Mouse (Mus musculus): Measurements from ENCODE around the gene R3hdm2.

Gene R3hdm2

DNA sequence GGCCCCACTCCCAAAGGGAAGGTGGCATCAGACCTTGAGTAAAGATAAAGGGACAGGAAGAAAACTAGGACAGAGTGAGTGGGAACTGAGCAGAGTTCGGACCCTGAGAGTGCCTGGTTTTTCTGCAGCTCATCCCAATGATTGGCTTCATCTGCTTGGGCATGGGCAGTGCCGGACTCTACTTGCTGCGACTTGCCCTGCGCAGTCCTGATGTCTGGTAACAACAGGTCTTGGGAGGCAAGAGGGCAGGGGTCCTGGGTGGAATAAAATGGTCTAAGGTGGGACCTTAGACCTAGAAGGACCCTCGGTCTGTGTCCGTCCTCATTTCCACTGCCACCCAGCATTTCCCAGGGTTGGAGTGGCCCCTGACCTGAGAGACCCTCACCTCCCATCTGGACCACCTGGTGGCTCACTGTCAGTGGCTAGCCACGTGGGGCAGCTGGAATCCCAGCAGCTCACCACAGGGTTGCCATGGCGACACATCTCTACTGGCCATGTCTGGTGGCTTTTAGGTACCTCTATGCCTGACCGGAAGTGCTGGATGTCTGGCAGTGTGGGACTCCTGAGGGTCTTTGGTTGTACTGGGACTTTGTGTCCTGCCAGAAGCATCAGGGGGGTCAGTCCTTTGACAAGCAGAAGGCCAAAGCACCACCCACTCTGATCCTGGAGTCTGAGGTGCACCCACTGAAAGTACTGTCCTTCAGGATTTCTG lies 135.3 kb downstream of the R3hdm2 start:
- in situ Hi-C loops (cut with MboI; ENCODE audit: low sequenced_read_pairs), result no loop called here

DNA sequence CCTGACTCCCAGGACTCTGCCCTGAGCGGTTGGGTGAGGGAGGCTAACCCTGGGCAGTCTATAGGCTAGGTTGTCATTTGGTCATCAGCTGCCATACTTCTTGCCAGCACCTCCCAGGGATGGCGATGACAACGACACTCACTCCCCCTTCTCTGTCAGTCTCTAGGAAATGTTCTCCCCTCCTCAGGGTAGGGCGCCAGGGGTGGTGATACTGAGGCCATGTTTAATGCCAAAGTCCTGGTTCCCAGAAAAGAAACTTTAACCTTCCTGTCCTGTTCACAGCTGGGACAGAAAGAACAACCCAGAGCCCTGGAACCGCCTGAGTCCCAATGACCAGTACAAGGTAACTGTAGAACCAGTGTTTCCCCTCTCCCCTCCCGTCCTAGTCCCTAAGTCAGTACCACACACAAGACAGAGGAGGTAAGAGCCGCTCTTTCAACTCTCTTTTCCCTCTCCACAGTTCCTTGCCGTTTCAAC lies 135.9 kb downstream of the R3hdm2 start:
- in situ Hi-C loops (cut with MboI; ENCODE audit: low sequenced_read_pairs), result no loop called here

DNA sequence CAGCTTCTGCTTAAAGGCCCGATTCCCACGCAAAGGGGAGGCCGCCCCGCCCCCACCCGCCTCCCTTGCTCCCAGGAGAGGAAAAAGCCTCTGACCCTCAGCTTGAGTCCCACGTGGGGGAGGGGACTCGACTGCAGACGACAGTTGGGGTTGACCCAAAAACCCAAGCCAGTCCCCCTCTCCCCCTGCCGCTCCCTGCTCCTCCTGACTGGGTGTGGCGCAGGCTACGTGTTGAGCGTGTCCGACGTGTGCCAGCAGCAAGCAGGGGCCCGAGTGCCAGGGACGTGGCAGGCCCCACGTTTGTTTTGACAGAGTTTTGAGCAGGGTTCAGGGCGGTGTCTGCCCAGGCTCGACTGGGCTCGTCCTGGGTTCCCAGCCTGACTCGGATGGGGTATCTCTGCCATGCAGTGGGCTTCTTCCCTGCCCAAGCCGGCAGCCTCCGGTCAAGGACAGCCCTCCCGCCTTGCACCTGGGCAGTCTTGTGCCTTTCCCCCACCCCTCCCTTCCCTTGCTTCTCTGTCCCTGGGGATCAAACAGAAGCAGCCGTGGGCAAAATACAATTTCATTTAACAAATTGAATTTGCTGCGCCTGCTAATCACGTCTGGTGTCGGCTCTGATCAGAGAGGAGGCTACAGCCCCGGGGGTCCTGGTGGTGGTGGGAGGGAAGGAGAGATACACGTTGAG lies 136.6 kb downstream of the R3hdm2 start:
- in situ Hi-C loops (cut with MboI; ENCODE audit: low sequenced_read_pairs), result no loop called here

DNA sequence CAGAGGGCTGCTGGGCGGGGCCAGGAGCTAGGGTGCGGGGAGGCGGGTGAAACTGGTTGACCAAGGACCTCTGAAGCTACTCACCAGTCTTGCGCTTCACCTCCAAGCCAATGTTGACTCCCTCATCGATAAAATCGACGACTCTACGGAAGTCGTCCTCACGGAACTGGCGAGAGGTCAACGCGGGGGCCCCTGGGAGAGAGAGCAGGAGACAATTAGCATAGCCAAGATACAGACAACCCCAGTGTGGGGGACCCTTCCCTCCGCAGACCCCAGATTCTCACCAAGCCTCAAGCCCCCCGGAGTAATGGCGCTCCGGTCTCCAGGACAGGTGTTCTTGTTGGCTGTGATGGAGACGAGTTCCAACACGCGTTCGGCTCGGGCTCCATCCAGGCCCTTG lies 137.8 kb downstream of the R3hdm2 start:
- in situ Hi-C loops (cut with MboI; ENCODE audit: low sequenced_read_pairs), result no loop called here

DNA sequence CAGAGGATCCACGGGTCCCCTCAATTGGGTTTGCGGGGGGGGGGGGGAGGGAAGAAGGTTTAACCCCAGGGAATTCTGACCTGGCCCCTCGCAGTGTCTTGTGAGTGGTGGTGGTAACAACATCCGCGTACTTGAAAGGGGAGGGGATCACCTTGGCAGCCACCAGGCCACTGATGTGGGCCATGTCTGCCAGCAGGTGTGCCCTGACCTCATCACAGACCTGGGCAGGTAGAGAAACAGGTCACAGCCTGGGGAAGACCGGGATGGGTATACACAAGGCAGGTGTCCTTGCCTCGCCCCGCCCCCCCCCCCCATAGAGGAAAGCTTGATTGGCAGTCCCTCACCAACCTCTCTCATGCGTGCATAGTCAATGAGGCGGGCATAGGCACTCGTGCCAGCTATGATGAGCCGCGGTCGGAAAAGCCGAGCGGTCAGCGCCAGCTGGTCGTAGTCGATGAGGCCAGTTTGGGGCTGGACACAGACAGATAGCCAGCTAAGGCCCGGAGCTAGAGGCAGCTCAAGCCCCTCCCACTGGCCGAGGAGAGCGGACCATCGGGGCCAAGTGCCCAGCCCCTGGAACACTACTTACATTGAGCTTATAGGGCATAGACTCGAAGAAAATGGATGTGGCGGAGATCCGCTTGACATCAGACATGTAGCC lies 139.0 kb downstream of the R3hdm2 start:
- in situ Hi-C loops (cut with MboI; ENCODE audit: low sequenced_read_pairs), result no loop called here

DNA sequence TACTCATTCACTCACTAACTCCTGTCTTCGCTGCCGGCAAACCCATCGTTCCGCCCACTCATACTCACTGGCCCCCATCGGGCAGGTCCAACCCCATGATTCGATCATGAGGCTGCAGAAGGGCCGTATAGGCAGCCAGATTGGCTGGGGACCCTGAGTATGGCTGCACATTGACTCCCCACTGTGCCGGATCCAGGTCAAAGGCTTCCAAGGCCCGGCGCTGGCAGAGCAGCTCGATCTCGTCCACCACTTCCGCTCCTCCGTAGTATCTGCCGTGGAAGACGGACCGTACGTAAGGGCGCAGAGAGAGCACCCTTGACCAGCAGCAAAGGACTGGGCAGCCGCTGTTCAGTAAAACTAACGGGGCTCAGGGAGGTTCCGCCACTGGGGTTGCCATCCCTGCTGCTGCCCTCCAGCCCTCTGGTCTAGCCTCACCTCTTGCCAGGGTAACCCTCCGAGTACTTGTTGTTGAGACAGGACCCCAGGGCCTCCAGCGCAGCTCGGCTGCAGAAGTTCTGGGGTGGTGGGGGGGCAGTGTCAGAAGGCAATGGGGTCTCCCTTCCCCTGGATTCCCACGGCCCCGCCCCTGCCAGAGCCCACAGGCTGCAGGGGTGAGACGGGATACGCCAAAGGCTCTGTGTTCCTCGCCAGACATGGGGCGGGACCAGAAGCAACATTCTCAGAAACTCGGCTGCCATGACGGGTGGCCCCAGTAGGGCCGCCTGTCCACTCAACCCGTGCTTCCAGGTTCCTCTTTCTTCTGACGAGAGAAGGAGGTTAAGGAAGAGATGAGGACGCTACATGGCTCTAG lies 140.0 kb downstream of the R3hdm2 start:
- in situ Hi-C loops (cut with MboI; ENCODE audit: low sequenced_read_pairs), result no loop called here

DNA sequence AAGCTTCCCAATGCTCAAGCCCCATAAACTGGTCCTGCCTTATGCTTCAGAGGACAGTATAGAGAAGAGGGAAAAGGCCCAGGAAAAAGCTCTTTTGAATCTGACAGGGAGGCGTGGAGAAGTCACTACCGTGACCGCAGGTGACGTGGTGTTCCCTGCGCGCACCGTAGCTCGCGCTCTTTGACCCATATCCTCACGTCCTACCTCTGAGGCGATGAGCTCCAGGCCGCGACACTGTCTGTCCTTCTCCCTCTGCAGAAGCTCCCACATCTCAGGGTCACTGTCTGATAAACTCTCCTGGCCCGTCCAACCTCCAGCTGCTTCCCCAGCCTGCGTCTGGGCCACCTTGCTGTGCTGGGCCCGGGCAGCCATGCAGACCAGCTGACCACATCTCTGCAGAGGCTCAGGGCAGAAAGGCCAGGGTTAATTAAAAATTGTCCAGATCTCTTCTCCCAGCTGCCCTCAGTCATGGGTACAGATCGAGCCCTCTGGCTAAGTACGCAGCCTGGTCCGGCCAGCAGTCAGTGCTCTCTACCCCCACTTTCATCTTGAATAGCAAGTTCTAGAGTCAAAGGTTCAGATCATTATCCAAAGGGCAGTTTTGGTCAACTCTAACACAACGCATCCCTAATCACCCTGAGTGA lies 140.7 kb downstream of the R3hdm2 start:
- in situ Hi-C loops (cut with MboI; ENCODE audit: low sequenced_read_pairs), result no loop called here

DNA sequence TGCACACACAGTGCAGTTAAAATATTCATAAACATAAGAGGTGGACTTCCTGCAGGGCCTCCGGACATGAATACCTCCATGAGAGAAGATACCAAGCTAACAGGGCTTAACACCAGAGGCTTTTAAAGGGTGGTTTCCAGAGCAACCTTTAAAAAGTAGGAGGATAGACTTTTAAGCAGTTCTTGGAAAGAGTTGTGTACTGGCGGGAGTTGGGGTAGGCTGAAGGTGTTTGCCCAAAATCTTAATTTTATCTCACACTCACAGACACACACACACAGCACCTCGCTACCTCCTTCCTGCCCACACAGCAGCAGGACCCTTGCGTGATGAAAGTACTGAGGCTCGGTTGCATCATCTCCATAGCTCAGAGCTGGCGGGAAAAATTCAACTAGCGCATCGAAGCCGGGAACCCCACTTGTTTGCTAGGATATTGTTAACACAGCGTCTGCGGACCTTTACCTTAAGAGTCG lies 141.5 kb downstream of the R3hdm2 start:
- in situ Hi-C loops (cut with MboI; ENCODE audit: low sequenced_read_pairs), result no loop called here

DNA sequence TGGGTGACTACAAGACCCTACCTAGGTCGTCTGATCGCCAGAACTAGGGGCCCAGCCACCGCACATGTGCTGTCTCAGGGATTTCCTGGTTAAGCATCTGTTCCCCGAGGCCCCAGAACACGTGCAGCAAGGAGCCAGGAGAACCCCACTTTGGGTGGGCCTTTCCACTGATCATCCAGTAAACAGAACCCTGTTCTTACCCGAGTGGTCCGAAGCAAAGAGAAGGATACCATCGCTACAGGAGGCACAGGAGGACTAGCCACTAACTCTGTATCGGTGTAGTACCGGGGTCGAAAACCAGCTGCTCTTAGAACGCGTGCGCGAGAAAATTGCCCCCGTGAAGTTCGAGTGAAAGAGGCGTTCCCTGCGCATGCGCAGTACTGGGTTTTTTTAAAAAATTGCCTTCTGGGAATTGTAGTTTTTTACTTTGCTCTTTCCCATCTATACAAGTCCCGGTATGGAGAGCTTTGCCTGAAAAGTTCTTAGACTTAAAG lies 142.0 kb downstream of the R3hdm2 start, which contains the start of gene Shmt2:
Gene Shmt2 (minus strand): TSS at position 357 of the 494 bp plus-strand sequence.
- in situ Hi-C loops (cut with MboI; ENCODE audit: low sequenced_read_pairs), result no loop called here

DNA sequence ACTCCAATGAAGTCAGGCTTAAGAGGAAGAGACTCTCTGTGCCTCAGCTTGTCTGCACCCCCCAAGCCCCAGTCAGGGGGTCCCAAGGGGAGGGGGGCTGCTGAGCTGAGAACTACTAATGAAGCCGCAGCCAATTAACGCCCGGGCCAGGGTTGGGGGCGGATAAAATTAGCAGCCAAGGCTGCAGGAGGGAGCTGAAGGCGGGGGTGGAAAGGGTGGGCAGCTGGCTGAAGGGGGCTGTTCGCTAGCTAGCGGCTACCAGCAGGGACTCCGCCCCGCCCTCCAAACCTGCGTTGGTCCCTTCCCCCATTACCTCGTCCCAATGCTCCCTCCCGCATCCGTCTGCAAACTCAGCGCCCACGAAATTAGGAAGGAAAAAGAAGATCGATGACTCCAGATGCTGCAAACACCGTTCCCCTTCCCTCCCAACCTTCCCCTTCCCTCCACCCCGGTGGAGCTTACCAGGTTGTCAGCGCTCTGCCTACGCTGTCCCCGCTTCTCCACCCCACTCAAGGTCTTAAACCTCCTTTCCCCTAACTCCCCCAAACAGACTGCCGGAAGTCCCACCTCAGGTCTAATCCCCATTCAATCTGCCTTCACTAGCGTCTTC lies 144.6 kb downstream of the R3hdm2 start:
- in situ Hi-C loops (cut with MboI; ENCODE audit: low sequenced_read_pairs), result no loop called here

DNA sequence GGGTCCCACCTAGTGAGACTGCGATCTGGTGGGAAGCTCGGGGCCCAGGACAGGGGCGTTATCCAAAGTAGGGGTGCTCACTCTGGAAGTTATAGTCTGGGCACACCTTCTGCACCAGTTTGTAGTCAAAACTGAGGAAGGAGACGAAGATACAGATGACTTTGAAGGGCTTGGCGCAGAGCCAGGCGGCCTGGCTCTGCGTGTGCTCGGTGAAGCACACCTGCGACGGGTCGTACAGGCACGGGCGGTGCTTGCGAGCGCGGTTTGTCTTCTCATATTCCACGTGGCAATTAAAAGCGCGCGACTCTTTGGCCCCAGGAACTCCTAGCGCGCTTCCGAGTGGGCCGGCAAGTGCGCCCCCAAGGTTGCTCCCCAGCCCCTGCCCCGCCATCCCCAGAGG lies 145.9 kb downstream of the R3hdm2 start:
- in situ Hi-C loops (cut with MboI; ENCODE audit: low sequenced_read_pairs), result no loop called here

DNA sequence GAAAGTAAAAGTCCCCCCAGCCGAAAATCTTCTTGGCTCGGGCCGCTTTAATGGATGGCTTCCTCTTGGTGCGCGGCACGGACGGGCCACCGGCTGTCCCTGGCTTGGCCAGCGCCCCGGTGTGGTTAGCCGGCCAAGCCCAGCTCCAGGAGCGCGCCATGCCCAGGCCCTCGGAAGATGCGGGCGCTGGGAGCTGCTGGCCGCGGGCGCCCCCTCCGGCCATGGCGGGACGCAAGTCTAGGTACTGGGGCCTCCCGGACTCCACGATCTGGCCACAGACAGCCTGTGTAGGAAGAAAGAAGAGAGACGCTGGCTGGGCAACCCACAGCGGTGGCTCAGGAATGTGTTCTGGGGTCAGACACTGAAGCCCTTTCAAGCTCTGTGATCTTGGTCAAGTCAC lies 146.6 kb downstream of the R3hdm2 start:
- in situ Hi-C loops (cut with MboI; ENCODE audit: low sequenced_read_pairs), result no loop called here

DNA sequence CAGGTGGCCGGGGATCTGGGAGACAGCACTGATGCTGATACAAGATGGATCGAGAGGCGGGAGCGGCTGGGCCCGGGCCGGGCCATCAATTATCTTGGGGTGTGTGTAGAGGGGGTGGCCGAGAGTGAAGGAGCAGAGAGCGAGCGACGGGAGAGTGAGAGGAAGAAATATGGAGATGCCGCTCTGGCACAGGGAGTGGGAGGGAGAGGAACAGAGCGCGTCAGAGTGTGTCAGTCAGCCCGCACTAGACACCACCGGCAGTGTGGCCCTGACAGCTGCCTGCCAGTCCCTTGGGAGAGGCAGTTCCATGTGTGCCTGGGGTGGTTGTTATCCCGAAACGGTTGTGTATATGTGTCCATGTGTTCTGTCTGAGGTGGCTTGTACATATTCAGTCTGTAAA lies 147.4 kb downstream of the R3hdm2 start:
- in situ Hi-C loops (cut with MboI; ENCODE audit: low sequenced_read_pairs), result no loop called here

DNA sequence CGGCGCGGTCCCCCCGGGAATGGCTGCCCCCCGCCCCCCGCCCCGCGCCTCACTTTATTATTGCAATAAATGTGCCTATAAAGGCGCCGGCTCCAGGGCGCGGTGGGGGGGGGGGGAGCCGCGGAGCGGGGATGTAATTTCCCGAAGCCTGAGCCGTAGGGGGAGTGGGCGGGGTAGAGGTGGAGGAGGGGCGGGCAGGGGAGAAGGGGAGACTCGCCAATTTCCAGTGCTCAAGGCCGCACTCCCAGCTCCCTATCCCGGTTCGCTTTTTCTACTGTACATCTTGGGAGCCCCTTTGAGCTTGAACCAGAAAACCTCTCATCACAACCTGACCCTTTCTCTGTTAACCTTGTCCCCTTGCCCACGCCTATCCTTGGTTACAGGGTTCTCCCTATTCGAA lies 150.8 kb downstream of the R3hdm2 start:
- in situ Hi-C loops (cut with MboI; ENCODE audit: low sequenced_read_pairs), result no loop called here

DNA sequence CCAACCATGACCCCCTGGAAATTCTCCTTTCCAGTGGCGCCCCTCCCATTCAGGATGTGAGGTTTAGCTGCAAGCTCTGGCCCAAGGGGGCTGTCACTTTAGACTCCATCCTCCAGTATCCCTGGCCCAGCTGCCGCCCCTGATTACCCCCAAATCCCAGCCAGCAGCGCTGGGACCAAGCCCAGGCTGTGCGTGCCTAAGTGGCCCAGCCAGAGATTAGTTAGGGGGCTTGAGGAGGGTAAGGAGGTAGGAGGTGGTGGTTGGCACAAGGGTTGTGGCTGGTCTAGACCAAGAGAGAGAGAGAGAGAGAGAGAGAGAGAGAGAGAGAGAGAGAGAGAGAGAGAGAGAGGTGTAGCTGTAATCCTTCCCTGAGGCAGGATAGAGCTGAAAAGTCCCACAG lies 151.4 kb downstream of the R3hdm2 start:
- in situ Hi-C loops (cut with MboI; ENCODE audit: low sequenced_read_pairs), result no loop called here

DNA sequence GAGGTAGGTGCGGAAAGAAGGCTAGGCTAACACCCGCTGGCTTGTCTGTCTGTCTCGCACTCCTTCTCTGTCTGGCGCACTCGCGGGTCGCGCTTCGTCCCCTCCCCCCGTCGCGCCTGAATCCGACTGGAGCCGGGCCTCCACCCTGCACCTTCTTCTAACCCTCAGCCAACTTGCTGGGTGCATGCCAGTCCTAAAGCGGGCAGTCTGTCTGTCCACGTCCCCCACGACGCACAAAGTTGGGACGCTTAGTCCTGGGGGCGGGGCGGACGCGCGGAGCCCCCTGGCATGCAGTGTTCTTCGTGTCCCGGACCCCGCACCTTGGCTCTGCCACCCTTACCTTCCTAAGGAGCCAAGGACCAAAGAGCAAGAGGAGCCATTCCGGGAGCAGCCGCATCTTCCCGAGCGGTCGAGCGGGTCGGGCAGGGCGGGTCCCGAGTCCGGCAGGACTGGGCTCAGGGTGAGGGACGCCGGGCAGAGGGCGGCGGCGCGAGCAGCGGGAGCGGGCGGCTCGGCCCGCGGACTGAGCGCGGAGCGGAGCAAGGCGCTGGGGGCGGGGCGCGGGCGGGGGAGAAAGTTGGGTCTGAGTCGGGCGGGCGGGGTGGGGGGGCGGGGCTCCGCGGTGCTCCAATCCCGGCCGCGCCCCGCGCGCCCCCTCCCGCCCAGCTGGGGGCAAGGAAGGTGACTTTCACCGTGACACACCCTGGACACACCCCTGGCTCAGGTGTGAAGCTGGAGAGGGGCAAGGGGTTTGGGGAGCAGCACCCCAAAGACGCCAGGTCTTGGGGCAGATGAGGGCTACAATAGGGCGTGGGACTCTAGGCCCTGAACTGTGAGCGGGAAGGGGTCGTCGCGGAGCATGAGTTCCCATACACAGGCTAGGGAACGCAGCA lies 154.2 kb downstream of the R3hdm2 start, which contains the start of gene Nxph4:
Gene Nxph4 (minus strand): TSS at position 524 of the 893 bp plus-strand sequence.
- in situ Hi-C loops (cut with MboI; ENCODE audit: low sequenced_read_pairs), result no loop called here

DNA sequence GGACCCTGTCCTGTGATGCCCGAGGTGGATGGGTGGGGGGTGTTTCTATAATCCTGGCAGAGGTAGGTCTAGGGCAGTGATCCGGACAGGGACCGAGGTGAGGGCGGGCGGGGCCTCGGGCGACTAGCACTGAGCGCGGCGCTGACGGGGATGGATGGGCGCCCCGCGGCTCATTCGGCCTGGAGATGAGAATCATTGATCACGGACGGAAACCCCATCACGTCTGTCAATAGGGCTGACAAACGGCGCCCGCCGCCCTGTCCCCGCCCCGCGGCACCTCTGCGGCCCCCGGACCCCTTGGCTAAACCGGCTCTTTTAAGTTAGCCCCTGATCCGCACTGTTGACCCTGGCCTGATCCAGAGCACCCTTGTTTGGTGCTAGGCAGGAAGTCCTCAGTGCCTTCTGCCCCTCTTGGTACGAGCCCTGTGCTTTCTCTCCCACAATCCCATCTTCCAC lies 154.8 kb downstream of the R3hdm2 start:
- in situ Hi-C loops (cut with MboI; ENCODE audit: low sequenced_read_pairs), result no loop called here

DNA sequence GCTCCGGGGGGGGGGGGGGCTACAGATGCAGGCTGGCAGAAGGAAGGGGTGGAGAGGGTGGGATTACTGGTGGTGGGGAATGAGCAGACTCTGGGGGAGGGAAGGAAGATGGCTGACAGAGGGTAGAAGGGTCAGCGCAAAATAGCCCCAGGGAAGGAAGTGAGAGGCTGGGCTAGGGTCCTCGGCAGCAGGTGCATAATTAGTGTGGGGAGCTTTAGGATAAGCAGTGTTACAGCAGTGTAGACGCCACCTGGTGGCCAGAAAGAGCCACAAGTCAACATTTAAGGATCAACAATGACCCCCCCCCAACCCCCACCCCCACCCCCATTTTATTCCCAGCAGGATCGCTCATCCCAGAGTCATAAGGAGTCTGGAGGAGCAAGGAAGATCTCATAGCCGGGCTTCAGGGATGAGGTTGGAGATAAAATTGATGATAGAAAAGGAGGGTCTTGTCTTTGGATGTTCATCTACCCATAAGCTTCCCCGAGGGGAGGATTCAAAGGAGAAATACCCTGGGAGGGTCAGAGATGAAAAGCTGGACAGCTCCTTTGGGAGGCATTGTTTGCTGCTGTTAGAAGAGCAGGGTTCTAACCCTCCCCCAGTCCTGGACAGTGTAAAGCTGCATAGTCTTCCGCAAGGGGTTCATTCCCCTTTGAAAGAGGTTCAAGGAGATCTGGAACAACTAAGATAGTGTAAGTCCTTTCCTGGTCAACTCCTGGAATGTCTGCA lies 156.6 kb downstream of the R3hdm2 start:
- in situ Hi-C loops (cut with MboI; ENCODE audit: low sequenced_read_pairs), result no loop called here
